Mouse (Mus musculus) ES-Bruce4 (cell line): ENCODE data around the gene Sstr5. TPM values are rescaled to one million over a fixed set of nuclear protein-coding genes. Genes with fewer than 3 reads are reported as not detected.
A peak's percentile ranks its signal among the peaks of the same experiment; 100 is the strongest.

ENCODE experiments used
- H3K27ac ChIP-seq: 2 replicates; pipeline ENCODE4 v1.5.1; 2012; ENCODE audit warnings: low read length, inconsistent platforms; ENCODE audit not compliant: insufficient read depth
- H3K27me3 ChIP-seq: 2 replicates; pipeline ENCODE4 v1.6.1; 2012; ENCODE audit warnings: mild to moderate bottlenecking, low read length, inconsistent platforms; ENCODE audit not compliant: control insufficient read depth, poor library complexity, insufficient read depth, severe bottlenecking
- H3K36me3 ChIP-seq: 2 replicates; pipeline ENCODE4 v1.6.1; 2012; ENCODE audit warnings: inconsistent platforms, mild to moderate bottlenecking, low read length, moderate library complexity; ENCODE audit not compliant: control insufficient read depth, poor library complexity, insufficient read depth, severe bottlenecking
- H3K4me1 ChIP-seq: one replicate; pipeline ENCODE4 v1.8.1; 2011; ENCODE audit warnings: low read length; ENCODE audit not compliant: control insufficient read depth, insufficient read depth
- H3K4me3 ChIP-seq: 2 replicates; pipeline ENCODE4 v1.5.1; 2011; ENCODE audit warnings: low read depth, mild to moderate bottlenecking, low read length
- H3K9ac ChIP-seq: 2 replicates; pipeline ENCODE4 v1.6.1; 2012; ENCODE audit warnings: low read depth, mild to moderate bottlenecking, inconsistent platforms; ENCODE audit not compliant: poor library complexity, severe bottlenecking
- H3K9me3 ChIP-seq: replicated peaks from 2 replicates; pipeline ENCODE4 v1.6.1; 2012; ENCODE audit warnings: mild to moderate bottlenecking, low read length, inconsistent platforms; ENCODE audit not compliant: control insufficient read depth, poor library complexity, insufficient read depth, severe bottlenecking
- CTCF ChIP-seq: IDR thresholded peaks from one replicate; pipeline ENCODE4 v1.8.1; 2011; ENCODE audit warnings: low read depth, low read length
- EP300 ChIP-seq: IDR thresholded peaks from 2 replicates; pipeline ENCODE4 v1.6.1; 2011; ENCODE audit warnings: low read depth, low read length; ENCODE audit not compliant: insufficient read depth
- POLR2A ChIP-seq: IDR thresholded peaks from one replicate; pipeline ENCODE4 v1.8.1; 2011; ENCODE audit warnings: low read length; ENCODE audit not compliant: insufficient read depth
- polyA plus RNA-seq: library from polyadenylated mRNA; stranded (reverse); fragments of >200 nt; gene quantifications from 2 replicates; pipeline ENCODE4 v1.2.4, GENCODE M21; 2011; ENCODE audit warnings: low read depth; ENCODE audit not compliant: missing spikeins, insufficient read depth, insufficient read length

The Sstr5 gene
- polyA plus RNA-seq, 1 experiment, result not detected

GRCm38 (mm10) chr17:25510074-25510830 lies 13.2 kb upstream of the Sstr5 start:
- no peak overlapping the region for H3K4me3 ChIP-seq
- H3K27me3 ChIP-seq, result no peaks in the 10 kb centered on the region
- no peaks in the 10 kb centered on the region for H3K36me3 ChIP-seq
- no peak overlapping the region for H3K9ac ChIP-seq
- no peaks in the 10 kb centered on the region for H3K9me3 ChIP-seq
- TF ChIP-seq POLR2A, result no peak
- TF ChIP-seq EP300, result no peak
- no peak for TF ChIP-seq CTCF
- no peaks in the 10 kb centered on the region for H3K4me1 ChIP-seq
- no peak overlapping the region for H3K27ac ChIP-seq

- Histone ChIP-seq H3K4me1 (no peaks in the 10 kb centered on the region), H3K4me3 (no peak overlapping the region), H3K9me3 (no peaks in the 10 kb centered on the region), H3K36me3 (no peaks in the 10 kb centered on the region), H3K27ac (no peak overlapping the region), H3K27me3 (no peaks in the 10 kb centered on the region), H3K9ac (no peak overlapping the region)
- TF ChIP-seq EP300 (no peak), POLR2A (no peak), CTCF (peak; percentile 62)
Measured at GRCm38 (mm10) chr17:25508860-25509577, 11.9 kb upstream of the Sstr5 start.

GRCm38 (mm10) chr17:25507799-25508198 lies 10.7 kb upstream of the Sstr5 start:
- H3K36me3 ChIP-seq, result no peaks in the 10 kb centered on the region
- no peaks in the 10 kb centered on the region for H3K4me1 ChIP-seq
- no peak overlapping the region for H3K4me3 ChIP-seq
- H3K9me3 ChIP-seq, result no peaks in the 10 kb centered on the region
- no peaks in the 10 kb centered on the region for H3K27me3 ChIP-seq
- H3K27ac ChIP-seq, result no peak overlapping the region
- TF ChIP-seq CTCF (peak; percentile 91), EP300 (no peak), POLR2A (no peak)
- no peak overlapping the region for H3K9ac ChIP-seq

- TF ChIP-seq EP300 (no peak), POLR2A (no peak), CTCF (no peak)
- no peaks in the 10 kb centered on the region for H3K4me1 ChIP-seq
- H3K27ac ChIP-seq, result no peak overlapping the region
- H3K27me3 ChIP-seq, result no peaks in the 10 kb centered on the region
- no peaks in the 10 kb centered on the region for H3K9me3 ChIP-seq
- no peak overlapping the region for H3K9ac ChIP-seq
- no peaks in the 10 kb centered on the region for H3K36me3 ChIP-seq
- H3K4me3 ChIP-seq, result no peak overlapping the region
Measured at GRCm38 (mm10) chr17:25502599-25502998, 5.5 kb upstream of the Sstr5 start.

- H3K4me1 ChIP-seq, result no peaks in the 10 kb centered on the region
- no peaks in the 10 kb centered on the region for H3K9me3 ChIP-seq
- H3K36me3 ChIP-seq, result no peaks in the 10 kb centered on the region
- no peaks in the 10 kb centered on the region for H3K27me3 ChIP-seq
- H3K4me3 ChIP-seq, result no peak overlapping the region
- TF ChIP-seq CTCF (no peak), EP300 (no peak), POLR2A (no peak)
- H3K9ac ChIP-seq, result no peak overlapping the region
- no peak overlapping the region for H3K27ac ChIP-seq
Measured at GRCm38 (mm10) chr17:25482092-25482491, 15.0 kb downstream of the Sstr5 start.

- H3K27ac ChIP-seq, result no peak overlapping the region
- H3K9me3 ChIP-seq, result no peaks in the 10 kb centered on the region
- no peaks in the 10 kb centered on the region for H3K4me1 ChIP-seq
- TF ChIP-seq EP300, result no peak
- no peak overlapping the region for H3K4me3 ChIP-seq
- no peak overlapping the region for H3K9ac ChIP-seq
- no peaks in the 10 kb centered on the region for H3K27me3 ChIP-seq
- no peaks in the 10 kb centered on the region for H3K36me3 ChIP-seq
Measured at GRCm38 (mm10) chr17:25480820-25481219, 16.3 kb downstream of the Sstr5 start.
